10 mouse cellular contexts compared by ENCODE assay signal in genomic region chr12:116325545-116325944, GRCm38 (mm10). TPM values are rescaled to one million over a fixed set of nuclear protein-coding genes. Genes with fewer than 3 reads are reported as not detected.
DNase-seq lines count a peak whose midpoint lies in the region; ATAC-seq and TF ChIP-seq lines count a peak whose summit lies in the region.
"Had no signal": no experiment of that assay in that cellular context is flagged by ENCODE, and none has a peak within 500 bp of the region (broad histone marks: within the 10 kb centered on the region; RNA-seq: fewer than 3 reads in every experiment).

No protein-coding gene starts in this region.

- ATAC-seq in intestine, embryonic 15.5 days, result peak; percentile 74

- no peak overlapping the region for H3K9ac ChIP-seq in intestine, embryonic 15.5 days
- H3K9ac ChIP-seq: neural tube, embryonic 12.5 days had no signal

- no peaks in the 10 kb centered on the region for H3K27me3 ChIP-seq in kidney, adult 2 months (replicated peaks; ENCODE audit: control insufficient read depth, insufficient read depth, low read length)
- H3K27me3 ChIP-seq in intestine, embryonic 15.5 days (replicated peaks), result no peaks in the 10 kb centered on the region
- H3K27me3 ChIP-seq: neural tube, embryonic 12.5 days had no signal

- H3K4me1 ChIP-seq in kidney, adult 2 months (ENCODE audit: control insufficient read depth, insufficient read depth, low read length), result no peaks in the 10 kb centered on the region
- H3K4me1 ChIP-seq in embryonic fibroblast, embryonic 13.5 days (ENCODE audit: control insufficient read depth, insufficient read depth, low read length), result peaks cover 7% of the 10 kb centered on the region
- no peaks in the 10 kb centered on the region for H3K4me1 ChIP-seq in intestine, embryonic 15.5 days (replicated peaks)
- H3K4me1 ChIP-seq in olfactory bulb, adult 2 months (ENCODE audit: control insufficient read depth, insufficient read depth, low read length), result no peaks in the 10 kb centered on the region
- H3K4me1 ChIP-seq: neural tube, embryonic 12.5 days had no signal

- no peaks in the 10 kb centered on the region; the same call in 1 of the 2 replicates for H3K36me3 ChIP-seq in kidney, adult 2 months (ENCODE audit: control insufficient read depth, insufficient read depth, low read length)
- H3K36me3 ChIP-seq in intestine, embryonic 15.5 days, result 0 out of 2 replicates have a peak, but pooled peaks cover 5% of the 10 kb centered on the region
- H3K36me3 ChIP-seq: neural tube, embryonic 12.5 days had no signal

- 56% methylated on average over 4 of the region's 4 CpGs for WGBS in kidney, adult 2 months
- 63% methylated on average over 4 of the region's 4 CpGs for WGBS in intestine, embryonic 15.5 days
- 18% methylated on average over 4 of the region's 4 CpGs for WGBS in olfactory bulb, adult 2 months

- no peak overlapping the region for H3K27ac ChIP-seq in kidney, adult 2 months (ENCODE audit: insufficient read depth, low read depth, low read length)
- peak overlapping the region; percentile 80 for H3K27ac ChIP-seq in embryonic fibroblast, embryonic 13.5 days (ENCODE audit: insufficient read depth, low read length)
- H3K27ac ChIP-seq in intestine, embryonic 15.5 days, result peak overlapping the region; percentile 48; the same call in 1 of the 2 replicates
- H3K27ac ChIP-seq in olfactory bulb, adult 2 months (ENCODE audit: insufficient read depth, low read depth, low read length), result 0 out of 2 replicates have a peak overlapping the region, but pooled peaks have one; percentile 69
- H3K27ac ChIP-seq: neural tube, embryonic 12.5 days had no signal

- no peak overlapping the region for H3K4me2 ChIP-seq in intestine, embryonic 15.5 days (replicated peaks)
- H3K4me2 ChIP-seq: neural tube, embryonic 12.5 days had no signal

- H3K9me3 ChIP-seq in intestine, embryonic 15.5 days, result no peaks in the 10 kb centered on the region
- H3K9me3 ChIP-seq: neural tube, embryonic 12.5 days had no signal

- peak; percentile 24 for DNase-seq in kidney, adult 2 months
- no peak for DNase-seq in kidney, adult 11 months
- no peak for DNase-seq in ovary, postnatal 10 days (ENCODE audit: low spot score)
- no peak for DNase-seq in adrenal gland, adult 8-10 months
- no peak for DNase-seq in cerebellum, postnatal 14 days

- no peak for TF ChIP-seq CTCF in kidney, adult 2 months (conservative IDR thresholded peaks at IDR 0.05; ENCODE audit: insufficient read depth, insufficient read length, low read depth, low read length)
- no peak for TF ChIP-seq CTCF in embryonic fibroblast, embryonic 13.5 days (IDR thresholded peaks at IDR 0.05; ENCODE audit: borderline replicate concordance, insufficient read depth, low read length)
- TF ChIP-seq CTCF in olfactory bulb, adult 2 months (IDR thresholded peaks at IDR 0.05; ENCODE audit: insufficient read depth, low read depth, low read length), result no peak

- no peak overlapping the region for H3K4me3 ChIP-seq in kidney, adult 2 months (ENCODE audit: insufficient read depth, low read depth, low read length)
- H3K4me3 ChIP-seq in embryonic fibroblast, embryonic 13.5 days (ENCODE audit: insufficient read depth, low read length), result no peak overlapping the region
- no peak overlapping the region for H3K4me3 ChIP-seq in intestine, embryonic 15.5 days (replicated peaks)
- no peak overlapping the region for H3K4me3 ChIP-seq in olfactory bulb, adult 2 months (ENCODE audit: insufficient read depth, low read depth, low read length)
- H3K4me3 ChIP-seq: neural tube, embryonic 12.5 days had no signal

- no peak for TF ChIP-seq POLR2A in kidney, adult 2 months (IDR thresholded peaks at IDR 0.05; ENCODE audit: low read depth, low read length)
- TF ChIP-seq POLR2A in embryonic fibroblast, embryonic 13.5 days (IDR thresholded peaks at IDR 0.05; ENCODE audit: low read depth, low read length), result no peak
- no peak for TF ChIP-seq POLR2A in olfactory bulb, adult 2 months (IDR thresholded peaks at IDR 0.05; ENCODE audit: insufficient read depth, low read depth, low read length)

RNA-seq across cellular contexts. Expression of gene Esyt2, which starts 44.5 kb away (rescaled TPM):
- 6.8 and 8.8 TPM in 2 replicates for polyA plus RNA-seq in kidney, adult 2 months (2012; rRNA removed)
- polyA plus RNA-seq in embryonic fibroblast, embryonic 13.5 days (2011; ENCODE audit: insufficient read length, low read depth, missing spikeins), result 221 and 258 TPM in 2 replicates
- 22.7 and 23.6 TPM in 2 replicates for polyA plus RNA-seq in intestine, embryonic 15.5 days (2015; fragmentation: Nextera tagmentation; extraction: Ambion mirVana)
- not detected in 2 replicates for polyA plus RNA-seq in olfactory bulb, adult 2 months (2012; ENCODE audit: insufficient read depth, insufficient read length, low replicate concordance, missing spikeins)
- 10 to 100 TPM; 50.7 to 71.5 (median 63.1) TPM for total RNA-seq in adrenal gland, adult 8-10 months (2022)

RNA-seq across cellular contexts. Expression of gene Gm11027, which starts 50.4 kb away (rescaled TPM):
- polyA plus RNA-seq in kidney, adult 2 months (2012; rRNA removed), result not detected in 2 replicates
- not detected in 2 replicates for polyA plus RNA-seq in embryonic fibroblast, embryonic 13.5 days (2011; ENCODE audit: insufficient read length, low read depth, missing spikeins)
- polyA plus RNA-seq in intestine, embryonic 15.5 days (2015; fragmentation: Nextera tagmentation; extraction: Ambion mirVana), result not detected in 2 replicates
- not detected in 2 replicates for polyA plus RNA-seq in olfactory bulb, adult 2 months (2012; ENCODE audit: insufficient read depth, insufficient read length, low replicate concordance, missing spikeins)
- total RNA-seq in adrenal gland, adult 8-10 months (2022), result not detected
- polyA plus RNA-seq: large intestine, adult 2 months; neural tube, embryonic 12.5 days had no signal
